Mouse (Mus musculus) lung, postnatal 0 days (tissue): ENCODE data around the gene Dgkq. TPM values are rescaled to one million over a fixed set of nuclear protein-coding genes. Genes with fewer than 3 reads are reported as not detected.
A peak's percentile ranks its signal among the peaks of the same experiment; 100 is the strongest.
"Not testable (repeated sequence)": the region's sequence is repeated elsewhere in the genome, so short reads cannot be mapped to it uniquely, and the experiment has no call there.

Source experiments
- ATAC-seq: fragments of 200-750 bp; cut with Nextera tagmentation; 2 replicates; pipeline ENCODE4 v1.8.0; 2017; ENCODE audit warnings: moderate library complexity
- DNase-seq: peaks from one replicate; pipeline ENCODE4 v3.0.0-alpha.2; 2016; ENCODE audit warnings: low spot score
- H3K27ac ChIP-seq: fragments of 300-500 bp; sonication (generic); 2 replicates; pipeline ENCODE4 v1.5.1; 2014; ENCODE audit warnings: antibody characterized with exemption, mild to moderate bottlenecking, low read length, mixed read lengths
- H3K27me3 ChIP-seq: fragments of 300-500 bp; sonication (generic); replicated peaks from 2 replicates; pipeline ENCODE4 v1.6.1; 2014; ENCODE audit warnings: low read length, mixed read lengths; ENCODE audit not compliant: insufficient read depth
- H3K36me3 ChIP-seq: fragments of 300-500 bp; sonication (generic); 2 replicates; pipeline ENCODE4 v1.6.1; 2014; ENCODE audit warnings: low read length, mixed read lengths; ENCODE audit not compliant: insufficient read depth
- H3K4me1 ChIP-seq: fragments of 300-500 bp; sonication (generic); 2 replicates; pipeline ENCODE4 v1.6.1; 2014; ENCODE audit warnings: antibody characterized with exemption, low read depth, low read length, mixed read lengths; ENCODE audit not compliant: insufficient read depth
- H3K4me2 ChIP-seq: fragments of 300-500 bp; sonication (generic); replicated peaks from 2 replicates; pipeline ENCODE4 v1.6.1; 2014; ENCODE audit warnings: low read depth, mild to moderate bottlenecking, low read length, moderate library complexity, mixed read lengths
- H3K4me3 ChIP-seq: fragments of 300-500 bp; sonication (generic); 2 replicates; pipeline ENCODE4 v1.5.1; 2014; ENCODE audit warnings: low read depth, low read length
- H3K9ac ChIP-seq: fragments of 300-500 bp; sonication (generic); replicated peaks from 2 replicates; pipeline ENCODE4 v1.6.1; 2014; ENCODE audit warnings: low read depth, mild to moderate bottlenecking
- H3K9me3 ChIP-seq: fragments of 300-500 bp; sonication (generic); 2 replicates; pipeline ENCODE4 v1.6.1; 2016; ENCODE audit warnings: low read length, mixed read lengths
- CTCF ChIP-seq: IDR thresholded peaks from 2 replicates; pipeline ENCODE4 v1.5.1; 2016; ENCODE audit warnings: antibody characterized with exemption, mild to moderate bottlenecking
- EP300 ChIP-seq: IDR thresholded peaks from 2 replicates; pipeline ENCODE4 v1.6.1; 2016; ENCODE audit warnings: antibody characterized with exemption, mild to moderate bottlenecking, control low read depth
- WGBS: fragments of 180-500 bp; shearing (Covaris S2); extraction: QIAGEN DNeasy Blood & Tissue Kit; methylation state at CpG from one replicate; pipeline ENCODE4 v1.1.7; 2014; 5-methylcytosine and 5-hydroxymethylcytosine counted together
- polyA plus RNA-seq: library from polyadenylated mRNA; unstranded; fragments of >200 nt; fragmentation: Nextera tagmentation; extraction: Ambion mirVana; gene quantifications from 2 replicates; pipeline ENCODE4 v1.2.1, GENCODE M21; 2015

The Dgkq gene
- polyA plus RNA-seq, 1 experiment from 2014 or later, result 6.3 TPM

- H3K27me3 ChIP-seq, result no peaks in the 10 kb centered on the region
- H3K4me1 ChIP-seq, result no peaks in the 10 kb centered on the region
- peak; percentile 60; the same call in 1 of the 2 replicates for TF ChIP-seq EP300
- TF ChIP-seq CTCF, result no peak
- ATAC-seq (peak; percentile 69), DNase-seq (peak; percentile 57)
- H3K4me3 ChIP-seq, result no peak overlapping the region
- H3K4me2 ChIP-seq, result no peak overlapping the region
- no peak overlapping the region for H3K27ac ChIP-seq
- no peak overlapping the region for H3K9ac ChIP-seq
- no peaks in the 10 kb centered on the region for H3K9me3 ChIP-seq
- H3K36me3 ChIP-seq, result no peaks in the 10 kb centered on the region; the same call in 1 of the 2 replicates
- WGBS, result 58% methylated on average over 2 of the region's 2 CpGs
These were observed 21.5 kb downstream of the Dgkq start for GRCm38 (mm10) chr5:108647820-108648465.

GRCm38 (mm10) chr5:108647311-108647710 lies 22.2 kb downstream of the Dgkq start:
- Histone ChIP-seq H3K9me3 (no peaks in the 10 kb centered on the region), H3K27me3 (no peaks in the 10 kb centered on the region), H3K4me3 (no peak overlapping the region), H3K4me1 (no peaks in the 10 kb centered on the region), H3K36me3 (no peaks in the 10 kb centered on the region), H3K27ac (no peak overlapping the region), H3K9ac (no peak overlapping the region), H3K4me2 (no peak overlapping the region)
- TF ChIP-seq EP300 (no peak), CTCF (no peak)
- WGBS, result 90% methylated on average over 2 of the region's 2 CpGs
- no peak for ATAC-seq
- DNase-seq, result no peak

- Histone ChIP-seq H3K4me3 (no peak overlapping the region), H3K9ac (no peak overlapping the region), H3K9me3 (no peaks in the 10 kb centered on the region), H3K27ac (no peak overlapping the region), H3K36me3 (no peaks in the 10 kb centered on the region), H3K4me1 (no peaks in the 10 kb centered on the region), H3K27me3 (no peaks in the 10 kb centered on the region), H3K4me2 (no peak overlapping the region)
- TF ChIP-seq CTCF (no peak), EP300 (no peak)
- 63% methylated on average over 3 of the region's 3 CpGs for WGBS
- no peak for ATAC-seq
- DNase-seq, result no peak
These were observed 23.2 kb downstream of the Dgkq start for GRCm38 (mm10) chr5:108646343-108646660.

GRCm38 (mm10) chr5:108645651-108646342 lies 23.7 kb downstream of the Dgkq start:
- peak; percentile 61 for DNase-seq
- ATAC-seq, result peak; percentile 55
- WGBS, result 77% methylated on average over 9 of the region's 9 CpGs
- no peaks in the 10 kb centered on the region for H3K9me3 ChIP-seq
- no peaks in the 10 kb centered on the region for H3K36me3 ChIP-seq
- TF ChIP-seq CTCF (peak; percentile 66), EP300 (no peak)
- no peaks in the 10 kb centered on the region for H3K27me3 ChIP-seq
- no peak overlapping the region for H3K9ac ChIP-seq
- H3K4me2 ChIP-seq, result no peak overlapping the region
- no peaks in the 10 kb centered on the region for H3K4me1 ChIP-seq
- no peak overlapping the region for H3K27ac ChIP-seq
- H3K4me3 ChIP-seq, result no peak overlapping the region

- H3K9ac ChIP-seq, result no peak overlapping the region
- 63% methylated on average over 2 of the region's 2 CpGs for WGBS
- H3K27ac ChIP-seq, result no peak overlapping the region
- H3K27me3 ChIP-seq, result no peaks in the 10 kb centered on the region
- TF ChIP-seq CTCF (no peak), EP300 (peak; percentile 69)
- H3K4me2 ChIP-seq, result no peak overlapping the region
- peak; percentile 66 for ATAC-seq
- no peaks in the 10 kb centered on the region for H3K4me1 ChIP-seq
- H3K4me3 ChIP-seq, result no peak overlapping the region
- DNase-seq, result peak; percentile 60
- H3K36me3 ChIP-seq, result no peaks in the 10 kb centered on the region
- no peaks in the 10 kb centered on the region for H3K9me3 ChIP-seq
These were observed 25.8 kb downstream of the Dgkq start for GRCm38 (mm10) chr5:108643674-108644073.

GRCm38 (mm10) chr5:108636172-108636571 lies 33.3 kb downstream of the Dgkq start:
- H3K9me3 ChIP-seq, result no peaks in the 10 kb centered on the region
- no peak overlapping the region for H3K4me2 ChIP-seq
- no peaks in the 10 kb centered on the region for H3K36me3 ChIP-seq
- H3K4me1 ChIP-seq, result no peaks in the 10 kb centered on the region
- DNase-seq, result no peak
- no peak overlapping the region for H3K4me3 ChIP-seq
- no peak for ATAC-seq
- WGBS, result 63% methylated on average over 4 of the region's 4 CpGs
- no peaks in the 10 kb centered on the region for H3K27me3 ChIP-seq
- TF ChIP-seq EP300 (no peak), CTCF (no peak)
- no peak overlapping the region for H3K9ac ChIP-seq
- no peak overlapping the region for H3K27ac ChIP-seq

GRCm38 (mm10) chr5:108634088-108634487 lies 35.4 kb downstream of the Dgkq start:
- H3K4me3 ChIP-seq, H3K4me2 ChIP-seq, DNase-seq, ATAC-seq, H3K27ac ChIP-seq, H3K36me3 ChIP-seq, H3K9me3 ChIP-seq, H3K9ac ChIP-seq, H3K4me1 ChIP-seq, H3K27me3 ChIP-seq: not testable (repeated sequence)
- 87% methylated on average over 2 of the region's 3 CpGs for WGBS
